Mouse (Mus musculus) CD8-positive naive resting alpha-beta T cell, adult 2 months (primary cell): ENCODE measurements around the gene Zmynd12.

ENCODE experiments used
- DNase-seq, 2 experiments: peaks; one replicate each; pipeline ENCODE4 v3.0.0; 2022; ENCODE audit warnings: low read depth in 2 of 2, low spot score in 2 of 2

The Zmynd12 gene

GRCm38 (mm10) chr4:119422294-119422964, at the start of gene Zmynd12, which contains the start of gene Ppcs:
Gene Zmynd12 (plus strand): TSS chr4:119422814.
Gene Ppcs (minus strand): TSS chr4:119422420.
- peak; percentile 84 for DNase-seq

DNA sequence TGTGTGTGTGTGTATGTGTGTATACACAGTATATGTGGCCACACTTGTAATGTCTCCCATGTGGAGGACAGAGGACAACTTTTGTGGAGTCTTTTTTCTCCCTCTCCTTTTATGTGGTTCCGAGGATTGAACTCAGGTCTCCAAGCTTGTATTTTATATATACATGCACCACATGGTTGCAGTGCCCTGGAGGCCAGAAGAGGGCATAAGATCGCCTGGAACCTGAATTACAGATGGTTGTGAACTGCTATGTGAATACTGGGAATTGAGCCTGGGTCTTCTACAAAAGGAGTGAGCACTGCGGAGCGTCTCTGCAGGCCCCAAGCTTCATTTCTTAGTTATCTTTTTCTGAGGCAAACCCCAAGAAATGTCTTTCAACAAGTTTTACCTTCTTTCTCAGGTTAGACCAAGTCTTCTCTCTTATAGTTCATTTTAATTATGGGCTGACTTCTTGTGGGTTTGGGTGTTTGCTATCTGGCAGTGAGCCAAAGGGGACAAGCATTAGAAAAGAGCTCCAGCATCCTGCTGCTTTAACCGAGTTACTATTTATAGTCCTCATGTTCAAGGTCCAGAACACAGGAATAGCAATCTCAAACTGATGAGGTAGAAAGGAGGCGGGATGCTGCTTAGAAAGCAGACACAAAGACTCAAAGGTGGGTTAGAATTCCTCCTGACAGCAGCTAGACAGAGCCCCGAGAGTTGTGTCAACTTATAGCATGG, 41.0 kb upstream of the Zmynd12 start:
- no peak for DNase-seq

DNA sequence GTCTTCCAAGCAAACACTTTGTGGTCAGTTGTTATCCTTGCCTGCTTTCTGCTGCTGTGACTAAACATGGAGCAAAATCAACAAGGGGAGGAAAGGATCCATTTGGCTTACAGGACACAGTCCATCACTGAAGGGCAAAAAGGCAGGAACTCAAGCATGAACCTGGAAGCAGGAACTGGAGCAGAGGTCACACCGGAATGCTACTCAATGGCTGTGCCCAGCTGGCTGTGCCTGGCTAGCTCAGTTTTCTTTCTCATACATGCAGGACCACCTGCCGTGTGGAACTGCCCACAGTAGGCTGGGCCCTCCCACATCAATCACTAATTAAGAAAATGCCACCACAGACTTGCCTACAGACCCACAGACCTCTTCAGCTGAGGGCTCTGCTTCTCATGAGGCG, 33.4 kb upstream of the Zmynd12 start:
- no peak for DNase-seq

DNA sequence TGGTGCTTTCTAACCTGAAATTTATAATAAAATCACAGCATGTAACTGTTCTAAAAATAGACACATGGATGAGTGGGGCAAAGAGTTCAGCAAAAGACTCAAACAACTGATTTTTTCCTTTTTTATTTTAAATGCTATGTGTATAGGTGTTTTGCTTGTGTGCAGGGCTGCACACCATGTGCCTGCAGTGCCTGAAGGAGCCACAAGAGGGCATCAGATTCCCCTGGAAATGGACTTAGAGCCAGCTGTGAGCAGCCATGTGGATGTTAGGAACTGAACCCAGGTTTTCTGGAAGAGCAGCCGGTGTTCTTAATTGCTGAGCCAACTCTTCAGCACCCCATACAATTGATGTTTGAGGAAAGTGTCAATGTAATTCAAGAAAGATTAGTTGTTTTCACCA, 32.2 kb upstream of the Zmynd12 start:
- DNase-seq: no peak

DNA sequence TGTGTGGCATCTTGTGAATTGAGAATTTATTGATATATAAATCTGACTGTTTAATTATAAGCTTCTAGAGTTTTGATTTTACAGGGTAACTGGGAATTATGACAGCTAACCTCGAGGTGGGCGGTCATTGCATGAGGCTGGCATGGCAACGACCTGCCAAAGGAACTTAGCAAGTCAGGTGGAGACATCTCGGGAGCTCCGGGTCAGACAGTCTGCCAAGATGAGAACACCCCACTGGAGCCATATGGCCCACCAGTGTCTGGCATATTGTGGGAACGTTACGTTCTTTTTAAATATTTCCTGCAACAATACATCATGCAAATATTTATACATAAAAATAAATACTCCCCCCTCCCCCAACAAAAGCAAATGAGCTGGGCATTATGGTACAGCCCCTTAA, 23.9 kb upstream of the Zmynd12 start:
- DNase-seq: no peak

- no peak for DNase-seq
Measured at GRCm38 (mm10) chr4:119400896-119401295, 21.7 kb upstream of the Zmynd12 start.

DNA sequence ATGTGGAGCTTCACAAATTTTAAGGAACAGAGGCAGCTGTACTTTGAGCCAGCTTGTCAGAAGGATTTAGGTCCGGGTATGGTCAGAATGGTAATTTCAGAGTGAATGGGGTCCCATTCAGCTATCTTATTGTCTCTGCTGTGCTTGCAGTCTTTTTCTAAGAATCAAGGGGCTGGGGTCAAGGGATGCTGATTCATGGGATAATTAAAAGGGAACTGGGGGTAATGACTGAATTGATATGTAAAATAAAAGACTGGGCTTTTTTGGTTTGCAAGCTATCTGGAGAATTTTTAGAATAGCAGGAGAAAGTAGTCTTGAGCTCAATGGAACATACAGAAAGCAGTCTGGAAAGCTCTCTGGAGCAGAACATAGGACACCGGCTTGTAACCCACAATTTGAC, 19.2 kb upstream of the Zmynd12 start:
- no peak for DNase-seq

- no peak for DNase-seq
Measured at GRCm38 (mm10) chr4:119411877-119412650, 10.6 kb upstream of the Zmynd12 start.

GRCm38 (mm10) chr4:119412791-119413190, 9.8 kb upstream of the Zmynd12 start:
- DNase-seq: no peak

- DNase-seq: peak; percentile 69 to 79
Measured at GRCm38 (mm10) chr4:119415072-119415753, 7.4 kb upstream of the Zmynd12 start, which contains the start of gene Ccdc30. Gene Ccdc30 (minus strand): TSS chr4:119415521.

DNA sequence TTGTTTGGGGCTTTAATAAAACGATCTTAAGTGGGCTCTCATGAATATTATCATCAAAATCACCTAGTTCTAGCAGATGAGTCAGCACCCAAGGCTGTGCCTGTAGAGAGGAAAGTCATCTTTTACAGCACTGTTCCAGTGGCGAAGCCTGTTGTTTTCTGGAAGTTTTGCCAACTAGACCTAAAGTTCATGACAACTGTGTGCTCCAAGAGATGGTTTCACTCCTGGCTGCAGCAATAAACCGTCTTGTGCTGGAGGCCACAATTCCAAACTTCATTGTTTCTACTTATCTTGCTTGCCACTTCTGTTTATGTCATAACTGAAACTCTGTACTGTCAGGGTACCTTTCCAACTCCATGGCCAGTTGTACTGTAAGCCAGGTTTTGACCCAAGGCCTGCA, 5.3 kb upstream of the Zmynd12 start:
- no peak for DNase-seq

GRCm38 (mm10) chr4:119417894-119418293, 4.7 kb upstream of the Zmynd12 start:
- DNase-seq: no peak

GRCm38 (mm10) chr4:119421191-119421590, 1.4 kb upstream of the Zmynd12 start:
- no peak for DNase-seq

DNA sequence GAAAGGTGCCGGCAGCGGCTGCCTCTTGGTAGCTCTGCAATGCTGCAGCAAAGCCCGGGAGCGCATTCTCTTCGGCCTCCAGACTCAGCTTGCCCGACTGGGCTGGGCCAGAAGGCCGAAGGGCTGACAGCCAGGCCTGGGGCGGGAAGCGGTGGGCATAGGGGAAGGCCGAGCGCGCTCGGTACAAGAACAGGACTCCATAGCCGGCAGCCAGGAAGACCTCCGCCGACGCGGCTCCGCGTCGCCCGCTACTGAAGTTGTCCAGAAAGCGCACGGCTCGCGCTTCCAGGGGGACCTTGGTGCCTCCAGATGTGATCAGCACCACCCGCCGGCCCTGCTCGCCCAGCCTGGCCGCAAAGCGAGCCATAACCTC, 707 bp upstream of the Zmynd12 start:
- no peak for DNase-seq

DNA sequence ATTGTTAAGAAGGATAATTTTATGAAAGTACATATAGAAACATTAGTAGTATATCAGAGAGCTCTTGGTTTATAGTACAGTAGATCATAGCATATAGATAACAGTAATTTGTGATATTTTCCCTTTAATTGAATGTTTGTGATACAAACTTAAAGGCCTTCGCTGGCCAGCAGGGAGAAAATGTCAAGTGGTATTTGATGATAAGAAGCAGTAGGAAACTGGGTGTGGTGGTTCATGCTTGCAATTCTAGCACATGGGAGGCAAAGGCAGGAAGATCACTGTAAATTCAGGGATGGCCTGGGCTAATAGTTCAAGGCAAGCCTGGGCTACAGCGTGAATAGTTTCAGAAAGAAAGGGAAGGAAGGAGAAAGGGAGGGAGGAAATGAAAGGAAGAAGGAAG, 2.5 kb downstream of the Zmynd12 start:
- no peak for DNase-seq

DNA sequence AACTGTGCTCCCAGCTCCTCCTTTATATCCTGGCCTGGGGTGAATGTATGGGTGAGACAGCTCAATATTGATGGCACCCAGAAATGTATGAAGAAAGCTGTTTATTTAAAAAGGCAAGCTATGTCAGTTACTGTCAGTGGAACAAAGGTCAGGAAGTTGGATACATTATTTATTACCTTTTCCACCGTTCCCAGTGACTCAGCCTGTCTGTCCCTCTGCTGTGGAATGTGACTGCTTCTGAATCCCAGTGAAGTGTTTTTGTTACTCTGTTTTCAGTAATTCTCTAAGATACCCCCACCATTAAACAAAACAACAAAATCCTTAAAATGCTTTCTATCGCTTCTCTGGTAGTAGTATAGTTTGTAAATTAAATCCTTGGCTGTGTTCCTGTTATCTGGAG, 3.0 kb downstream of the Zmynd12 start:
- DNase-seq: no peak

DNA sequence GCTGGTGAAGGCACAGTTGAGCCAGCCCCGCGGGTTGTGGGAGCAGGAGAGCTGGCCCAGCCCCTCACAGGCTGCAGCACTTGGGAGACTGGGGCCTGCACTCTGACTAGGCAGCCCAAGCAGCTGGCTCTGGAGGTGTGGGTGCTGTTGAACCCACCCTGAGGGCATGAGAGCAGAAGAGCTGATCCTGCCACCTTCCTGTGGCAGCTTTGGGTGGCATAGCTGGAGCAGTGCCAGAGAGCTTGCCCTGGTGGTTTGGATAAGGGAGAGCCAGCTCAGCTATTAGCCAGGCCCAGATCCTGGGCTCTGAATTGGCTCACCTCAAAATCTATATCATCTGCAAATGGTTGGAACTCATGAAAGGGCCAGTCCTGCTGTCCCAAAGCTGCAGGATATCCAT, 5.1 kb downstream of the Zmynd12 start:
- DNase-seq: no peak

DNA sequence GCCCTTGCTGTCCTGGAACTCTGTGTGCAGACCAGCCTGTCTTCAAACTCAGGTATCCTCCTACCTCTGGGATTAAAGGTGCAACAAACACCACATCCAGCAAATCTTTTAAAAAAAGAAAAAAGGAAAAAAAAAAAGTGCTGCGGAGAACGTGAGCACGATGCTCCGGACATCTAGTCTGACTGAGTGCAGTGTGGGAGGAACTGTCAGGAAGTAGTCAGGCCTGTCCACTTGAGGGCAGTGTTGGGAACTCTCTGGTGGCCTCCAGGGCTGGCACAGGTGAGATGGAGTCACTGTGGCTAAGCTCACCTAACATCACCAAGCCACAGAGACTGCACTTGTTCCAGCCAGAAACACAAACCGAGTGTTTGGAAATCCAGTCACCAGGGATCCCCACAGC, 8.1 kb downstream of the Zmynd12 start:
- DNase-seq: peak in 1 of 2 experiments; percentile 21

- DNase-seq: no peak
Measured at GRCm38 (mm10) chr4:119437936-119438335, 15.3 kb downstream of the Zmynd12 start.

DNA sequence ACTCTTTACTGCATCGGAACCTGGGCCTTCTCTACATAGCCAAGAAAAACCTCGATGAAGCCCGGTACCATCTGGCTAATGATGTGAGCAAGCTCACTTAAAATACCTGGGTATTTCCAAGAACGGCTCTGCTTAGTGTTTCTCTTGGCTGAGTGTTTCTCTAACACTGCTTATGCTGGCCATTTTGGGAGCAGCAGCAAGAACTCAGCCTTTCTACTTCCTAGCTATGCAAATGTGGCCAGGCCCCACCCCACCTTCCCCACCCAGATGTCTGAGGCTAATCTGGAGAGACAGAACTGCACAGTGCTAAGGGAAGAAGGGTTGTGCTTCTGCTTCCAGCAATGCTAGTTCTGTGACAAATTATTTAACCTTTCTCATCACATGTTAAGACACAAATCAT, 19.2 kb downstream of the Zmynd12 start:
- DNase-seq: no peak

GRCm38 (mm10) chr4:119442539-119442938, 19.9 kb downstream of the Zmynd12 start:
- no peak for DNase-seq
